Mouse (Mus musculus) cerebellum, adult 11-12 months (tissue): ENCODE measurements at regions not wholly inside any gene's neighbourhood (a gene's known extent, or its start where the extent isn't known, plus 50 kb on each side); places are given as distances from the start of the nearest gene placed in this dataset.

Experiments
- DNase-seq: peaks from one replicate; pipeline ENCODE4 v3.0.0; 2022

GRCm38 (mm10) chr3:60698189-60698588 is 225.6 kb downstream of the Mbnl1 start:
- DNase-seq = no peak

GRCm38 (mm10) chr3:60707139-60707538 is 234.5 kb downstream of the Mbnl1 start:
- DNase-seq = no peak

- DNase-seq = no peak
These were observed 240.3 kb downstream of the Mbnl1 start for GRCm38 (mm10) chr3:60712896-60713295.

GRCm38 (mm10) chr3:60720322-60720721 is 247.7 kb downstream of the Mbnl1 start:
- DNase-seq = no peak

GRCm38 (mm10) chr3:60731331-60731730 is 258.7 kb downstream of the Mbnl1 start:
- DNase-seq = no peak

GRCm38 (mm10) chr3:60740543-60741294 is 261.9 kb upstream of the P2ry1 start:
- DNase-seq = no peak

GRCm38 (mm10) chr3:60741379-60741778 is 261.2 kb upstream of the P2ry1 start:
- no peak for DNase-seq

- no peak for DNase-seq
These were observed 260.4 kb upstream of the P2ry1 start for GRCm38 (mm10) chr3:60742232-60742631.

GRCm38 (mm10) chr3:60745075-60745474 is 257.5 kb upstream of the P2ry1 start:
- no peak for DNase-seq

GRCm38 (mm10) chr3:60758568-60758967 is 244.0 kb upstream of the P2ry1 start:
- no peak for DNase-seq

GRCm38 (mm10) chr3:60759046-60759445 is 243.5 kb upstream of the P2ry1 start:
- DNase-seq = no peak

- peak; percentile 4 for DNase-seq
These were observed 239.7 kb upstream of the P2ry1 start for GRCm38 (mm10) chr3:60762874-60763273.

- no peak for DNase-seq
These were observed 237.5 kb upstream of the P2ry1 start for GRCm38 (mm10) chr3:60765079-60765478.

- no peak for DNase-seq
These were observed 233.6 kb upstream of the P2ry1 start for GRCm38 (mm10) chr3:60768996-60769395.

GRCm38 (mm10) chr3:60771866-60772265 is 230.7 kb upstream of the P2ry1 start:
- DNase-seq = no peak

- DNase-seq = no peak
These were observed 229.2 kb upstream of the P2ry1 start for GRCm38 (mm10) chr3:60773383-60773782.

GRCm38 (mm10) chr3:60785137-60785875 is 217.3 kb upstream of the P2ry1 start:
- DNase-seq = no peak

GRCm38 (mm10) chr3:60787989-60788388 is 214.6 kb upstream of the P2ry1 start:
- DNase-seq = no peak

- no peak for DNase-seq
These were observed 213.2 kb upstream of the P2ry1 start for GRCm38 (mm10) chr3:60789441-60789840.

- peak; percentile 9 for DNase-seq
These were observed 210.4 kb upstream of the P2ry1 start for GRCm38 (mm10) chr3:60792166-60792565.

- no peak for DNase-seq
These were observed 206.4 kb upstream of the P2ry1 start for GRCm38 (mm10) chr3:60796207-60796606.

GRCm38 (mm10) chr3:60797808-60798207 is 204.8 kb upstream of the P2ry1 start:
- no peak for DNase-seq

- DNase-seq = no peak
These were observed 204.1 kb upstream of the P2ry1 start for GRCm38 (mm10) chr3:60798461-60798860.

GRCm38 (mm10) chr3:60798862-60799261 is 203.7 kb upstream of the P2ry1 start:
- DNase-seq = no peak
